Mouse (Mus musculus) hindbrain, embryonic 12.5 days (tissue): ENCODE data around the gene Cbx8. TPM values are rescaled to one million over a fixed set of nuclear protein-coding genes. Genes with fewer than 3 reads are reported as not detected.
A peak's percentile ranks its signal among the peaks of the same experiment; 100 is the strongest.

ENCODE experiments used
- ATAC-seq: fragments of 200-750 bp; cut with Nextera tagmentation; 2 replicates; pipeline ENCODE4 v1.8.0; 2017; ENCODE audit warnings: moderate TSS enrichment; ENCODE audit not compliant: low FRiP score
- H3K27ac ChIP-seq: fragments of 300-500 bp; sonication (generic); 2 replicates; pipeline ENCODE4 v1.5.1; 2016; ENCODE audit warnings: mild to moderate bottlenecking
- H3K27me3 ChIP-seq: fragments of 300-500 bp; sonication (generic); 2 replicates; pipeline ENCODE4 v1.6.1; 2016; ENCODE audit warnings: mild to moderate bottlenecking
- H3K36me3 ChIP-seq: fragments of 300-500 bp; sonication (generic); 2 replicates; pipeline ENCODE4 v1.6.1; 2016; ENCODE audit warnings: mild to moderate bottlenecking
- H3K4me1 ChIP-seq: fragments of 300-500 bp; sonication (generic); 2 replicates; pipeline ENCODE4 v1.6.1; 2016
- H3K4me2 ChIP-seq: fragments of 300-500 bp; sonication (generic); replicated peaks from 2 replicates; pipeline ENCODE4 v1.6.1; 2016; ENCODE audit warnings: mild to moderate bottlenecking
- H3K4me3 ChIP-seq: fragments of 300-500 bp; sonication (generic); 2 replicates; pipeline ENCODE4 v1.5.1; 2016; ENCODE audit warnings: mild to moderate bottlenecking
- H3K9ac ChIP-seq: fragments of 300-500 bp; sonication (generic); 2 replicates; pipeline ENCODE4 v1.6.1; 2016; ENCODE audit warnings: mild to moderate bottlenecking, moderate library complexity
- H3K9me3 ChIP-seq: fragments of 300-500 bp; sonication (generic); replicated peaks from 2 replicates; pipeline ENCODE4 v1.6.1; 2016; ENCODE audit warnings: mild to moderate bottlenecking
- WGBS: fragments of 180-500 bp; shearing (Covaris S2); methylation state at CpG from one replicate; pipeline ENCODE4 v1.1.7; 2016; 5-methylcytosine and 5-hydroxymethylcytosine counted together
- polyA plus RNA-seq: library from polyadenylated mRNA; unstranded; fragments of >200 nt; fragmentation: Nextera tagmentation; extraction: Ambion mirVana; gene quantifications from 2 replicates; pipeline ENCODE4 v1.2.1, GENCODE M21; 2016

The Cbx8 gene
- polyA plus RNA-seq, 1 experiment from 2014 or later = 9.9 TPM

GRCm38 (mm10) chr11:119053257-119053670, 12.5 kb upstream of the Cbx8 start:
- peaks cover 57% of the 10 kb centered on the region for H3K4me1 ChIP-seq

DNA sequence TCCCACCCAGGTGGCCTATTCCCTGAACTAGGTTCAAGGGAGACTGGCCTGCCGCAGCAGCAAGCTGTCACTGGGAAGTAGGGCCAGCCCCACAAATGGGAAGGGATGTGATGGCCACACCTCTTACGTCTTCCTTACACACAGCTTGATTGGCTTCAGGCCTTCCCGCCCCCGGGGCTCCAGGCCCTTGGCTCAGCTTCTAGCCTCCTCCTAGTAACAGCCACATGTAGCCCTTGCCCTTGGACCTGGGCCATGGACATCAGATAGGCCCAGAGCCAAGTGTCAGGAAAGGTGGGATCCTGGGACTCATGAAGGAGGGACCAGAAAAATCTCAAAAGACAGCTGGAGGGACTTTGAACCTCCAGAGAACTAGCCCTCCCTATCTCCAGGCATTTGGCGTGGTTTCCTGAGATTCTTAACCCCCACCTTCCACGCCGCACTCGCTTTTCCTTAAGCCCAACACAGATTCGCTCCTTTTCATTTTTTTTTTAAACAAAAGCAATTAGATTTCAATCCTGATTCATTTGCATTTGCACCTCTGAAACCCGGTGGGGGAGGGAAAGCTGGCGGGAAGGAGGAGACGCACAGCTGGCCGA, 12.0 kb upstream of the Cbx8 start:
- no peak for ATAC-seq
- H3K27ac ChIP-seq = peak overlapping the region; percentile 94
- 2% methylated on average over 13 of the region's 13 CpGs for WGBS
- peak overlapping the region; percentile 94 for H3K4me2 ChIP-seq
- peak overlapping the region; percentile 34 for H3K4me3 ChIP-seq
- H3K9me3 ChIP-seq = no peaks in the 10 kb centered on the region
- H3K36me3 ChIP-seq = no peaks in the 10 kb centered on the region
- peaks cover 57% of the 10 kb centered on the region for H3K4me1 ChIP-seq
- peaks cover 77% of the 10 kb centered on the region for H3K27me3 ChIP-seq
- peak overlapping the region; percentile 63 for H3K9ac ChIP-seq

More at GRCm38 (mm10) chr11:119053257-119053670, 12.5 kb upstream of the Cbx8 start:
- under 1% methylated on average over 41 of the region's 42 CpGs for WGBS
- peak overlapping the region; percentile 94 for H3K4me2 ChIP-seq
- H3K9ac ChIP-seq = peak overlapping the region; percentile 68
- H3K4me3 ChIP-seq = peak overlapping the region; percentile 34
- H3K9me3 ChIP-seq = no peaks in the 10 kb centered on the region
- ATAC-seq = peak; percentile 92
- H3K27ac ChIP-seq = peak overlapping the region; percentile 94
- H3K27me3 ChIP-seq = peaks cover 77% of the 10 kb centered on the region
- no peaks in the 10 kb centered on the region for H3K36me3 ChIP-seq

GRCm38 (mm10) chr11:119051927-119052660, 11.3 kb upstream of the Cbx8 start:
- ATAC-seq = no peak
- peaks cover 57% of the 10 kb centered on the region for H3K4me1 ChIP-seq
- H3K4me2 ChIP-seq = peak overlapping the region; percentile 94; the same call in 1 of the 2 replicates
- H3K9me3 ChIP-seq = no peaks in the 10 kb centered on the region
- peaks cover 77% of the 10 kb centered on the region for H3K27me3 ChIP-seq
- H3K9ac ChIP-seq = peak overlapping the region; percentile 41
- H3K27ac ChIP-seq = peak overlapping the region; percentile 94; the same call in 1 of the 2 replicates
- no peak overlapping the region for H3K4me3 ChIP-seq
- WGBS = 5% methylated on average over 15 of the region's 15 CpGs
- no peaks in the 10 kb centered on the region for H3K36me3 ChIP-seq

GRCm38 (mm10) chr11:119051426-119051825, 10.7 kb upstream of the Cbx8 start:
- Histone ChIP-seq H3K27me3 (peaks cover 84% of the 10 kb centered on the region), H3K27ac (no peak overlapping the region), H3K9ac (no peak overlapping the region), H3K9me3 (no peaks in the 10 kb centered on the region), H3K4me1 (peaks cover 59% of the 10 kb centered on the region), H3K4me2 (no peak overlapping the region), H3K4me3 (no peak overlapping the region), H3K36me3 (no peaks in the 10 kb centered on the region)
- no peak for ATAC-seq

- Histone ChIP-seq H3K4me1 (peaks cover 57% of the 10 kb centered on the region), H3K27me3 (peaks cover 89% of the 10 kb centered on the region), H3K4me3 (no peak overlapping the region), H3K27ac (no peak overlapping the region), H3K36me3 (no peaks in the 10 kb centered on the region), H3K9ac (no peak overlapping the region), H3K9me3 (no peaks in the 10 kb centered on the region), H3K4me2 (no peak overlapping the region)
- 0% methylated on average over 2 of the region's 2 CpGs for WGBS
- no peak for ATAC-seq
These were observed 9.6 kb upstream of the Cbx8 start for GRCm38 (mm10) chr11:119050361-119050760.

DNA sequence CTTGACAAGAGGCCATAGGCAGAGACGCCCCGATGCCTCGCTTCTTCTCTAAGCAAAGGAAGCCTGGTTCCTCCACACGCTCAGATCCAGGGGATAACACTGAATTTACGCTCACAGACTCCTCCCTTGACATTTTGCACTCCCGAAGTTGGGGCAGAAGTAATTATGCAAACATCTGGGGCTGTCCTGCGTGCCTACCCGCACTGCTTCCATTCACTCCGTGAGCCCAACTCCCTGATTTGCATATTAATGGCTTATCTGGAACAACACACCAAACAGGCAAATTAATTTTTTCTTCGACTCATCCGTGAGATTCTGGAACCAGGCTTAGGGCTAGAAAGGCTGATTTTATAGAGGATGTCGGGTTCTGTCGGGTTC, 7.4 kb upstream of the Cbx8 start:
- Histone ChIP-seq H3K27ac (no peak overlapping the region), H3K9me3 (no peaks in the 10 kb centered on the region), H3K4me2 (peak overlapping the region; percentile 67), H3K4me3 (no peak overlapping the region), H3K36me3 (no peaks in the 10 kb centered on the region), H3K4me1 (peaks cover 53% of the 10 kb centered on the region), H3K9ac (no peak overlapping the region), H3K27me3 (peaks cover 97% of the 10 kb centered on the region)
- WGBS = 2% methylated on average over 13 of the region's 13 CpGs
- ATAC-seq = no peak

- Histone ChIP-seq H3K4me1 (peaks cover 52% of the 10 kb centered on the region), H3K4me2 (peak overlapping the region; percentile 67), H3K27me3 (peaks cover 100% of the 10 kb centered on the region), H3K36me3 (no peaks in the 10 kb centered on the region), H3K4me3 (peak overlapping the region; percentile 33; the same call in 1 of the 2 replicates), H3K9me3 (no peaks in the 10 kb centered on the region), H3K9ac (peak overlapping the region; percentile 45), H3K27ac (no peak overlapping the region)
- under 1% methylated on average over 42 of the region's 43 CpGs for WGBS
- 0 out of 2 replicates have a peak, but pooled peaks have one; percentile 15 for ATAC-seq
These were observed 6.7 kb upstream of the Cbx8 start for GRCm38 (mm10) chr11:119047261-119048132.

- WGBS = 2% methylated on average over 39 of the region's 39 CpGs
- peak overlapping the region; percentile 33 for H3K4me3 ChIP-seq
- no peak overlapping the region for H3K27ac ChIP-seq
- H3K9ac ChIP-seq = peak overlapping the region; percentile 45; the same call in 1 of the 2 replicates
- no peak for ATAC-seq
- peaks cover 99% of the 10 kb centered on the region for H3K27me3 ChIP-seq
- no peaks in the 10 kb centered on the region for H3K36me3 ChIP-seq
- no peaks in the 10 kb centered on the region for H3K9me3 ChIP-seq
- peaks cover 52% of the 10 kb centered on the region for H3K4me1 ChIP-seq
- H3K4me2 ChIP-seq = peak overlapping the region; percentile 67
These were observed 6.0 kb upstream of the Cbx8 start for GRCm38 (mm10) chr11:119046601-119047245.

DNA sequence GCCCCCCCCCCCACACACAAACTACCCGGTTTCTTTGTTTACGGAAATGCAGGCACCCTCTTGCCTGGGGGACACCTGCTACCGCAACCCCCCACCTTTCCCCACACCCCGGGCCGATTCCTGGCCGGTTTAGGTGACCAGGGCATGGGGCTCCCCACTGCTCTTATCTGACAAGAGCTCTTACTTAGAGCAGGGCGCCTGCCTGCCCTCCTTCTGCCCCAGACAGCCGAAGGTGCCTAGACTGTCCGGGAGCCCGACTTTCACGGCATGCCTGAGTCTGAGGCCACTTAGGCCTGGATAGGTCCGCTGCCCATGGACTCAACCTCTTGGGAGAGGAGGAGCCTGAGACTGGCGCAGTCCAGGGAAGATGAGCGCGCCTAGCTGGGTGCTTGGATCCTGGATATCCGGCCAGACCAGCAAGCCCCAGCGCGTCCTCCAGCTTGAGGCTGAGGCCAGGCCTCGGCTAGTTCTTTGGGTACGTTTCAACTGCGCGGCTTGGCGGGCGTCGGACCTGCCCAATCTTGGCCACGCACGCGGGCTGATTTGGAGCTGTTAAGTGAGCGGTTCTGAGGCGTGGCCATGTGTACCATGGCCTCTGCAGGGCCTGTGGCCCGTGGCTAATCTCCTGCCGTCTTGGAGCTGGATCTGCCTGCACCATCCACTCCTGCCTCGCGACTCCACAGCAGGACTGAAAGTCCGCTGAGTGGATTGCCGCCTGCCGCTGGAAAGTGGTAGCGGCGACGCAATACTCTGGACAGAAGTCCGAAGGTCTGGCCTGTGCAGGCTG, 4.0 kb upstream of the Cbx8 start:
- WGBS = 1% methylated on average over 41 of the region's 41 CpGs
- H3K9me3 ChIP-seq = no peaks in the 10 kb centered on the region
- H3K27ac ChIP-seq = no peak overlapping the region
- H3K4me3 ChIP-seq = peak overlapping the region; percentile 17
- peaks cover 60% of the 10 kb centered on the region for H3K4me1 ChIP-seq
- peaks cover 84% of the 10 kb centered on the region for H3K27me3 ChIP-seq
- H3K36me3 ChIP-seq = no peaks in the 10 kb centered on the region
- H3K4me2 ChIP-seq = peak overlapping the region; percentile 32
- no peak for ATAC-seq
- no peak overlapping the region; the same call in 1 of the 2 replicates for H3K9ac ChIP-seq

DNA sequence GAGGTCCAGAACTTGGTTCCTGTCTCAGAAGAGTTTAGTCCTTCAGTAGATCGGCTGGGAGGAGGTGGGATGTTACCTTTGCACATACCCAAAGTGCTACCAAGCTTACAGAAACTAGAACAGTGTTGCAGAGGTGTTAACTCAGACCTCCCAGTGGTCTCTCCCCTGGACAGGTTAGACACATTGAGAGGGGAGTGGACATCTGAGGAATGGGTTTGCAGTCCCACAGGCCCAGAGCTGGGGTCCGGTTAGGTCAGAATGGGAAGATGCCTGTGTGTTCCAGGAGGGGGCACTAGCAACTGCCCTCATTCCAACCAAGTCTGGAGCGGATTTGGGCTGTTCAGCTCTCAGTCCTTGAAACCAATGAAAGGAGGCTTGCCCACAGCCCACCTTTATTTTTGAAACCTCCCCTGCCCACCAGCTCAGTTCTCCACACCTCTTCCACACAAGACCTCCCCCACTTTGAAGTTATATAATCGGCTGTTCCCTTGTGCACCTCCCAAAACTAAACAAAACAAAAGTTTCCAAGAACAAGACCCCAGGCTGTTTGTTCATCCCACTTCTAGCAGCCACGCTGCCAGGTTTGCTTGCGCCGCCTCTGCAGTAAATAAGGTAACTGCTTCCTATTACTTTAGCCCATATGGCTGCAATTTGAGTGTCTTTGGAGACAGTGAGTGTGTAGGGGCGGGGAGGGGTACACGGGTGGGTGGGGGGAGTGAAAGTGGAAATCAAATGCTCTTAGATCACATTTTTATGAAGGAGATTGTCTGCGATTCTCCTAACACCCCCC, 3.2 kb upstream of the Cbx8 start:
- no peak overlapping the region for H3K27ac ChIP-seq
- H3K36me3 ChIP-seq = peaks cover 3% of the 10 kb centered on the region; the same call in 1 of the 2 replicates
- no peak overlapping the region for H3K4me3 ChIP-seq
- no peak for ATAC-seq
- H3K9me3 ChIP-seq = no peaks in the 10 kb centered on the region
- H3K4me2 ChIP-seq = peak overlapping the region; percentile 32; the same call in 1 of the 2 replicates
- peaks cover 68% of the 10 kb centered on the region for H3K4me1 ChIP-seq
- H3K9ac ChIP-seq = no peak overlapping the region
- WGBS = 4% methylated on average over 10 of the region's 10 CpGs
- H3K27me3 ChIP-seq = peaks cover 84% of the 10 kb centered on the region

- peaks cover 8% of the 10 kb centered on the region; the same call in 1 of the 2 replicates for H3K36me3 ChIP-seq
- no peak overlapping the region for H3K9ac ChIP-seq
- H3K9me3 ChIP-seq = no peaks in the 10 kb centered on the region
- no peak overlapping the region for H3K27ac ChIP-seq
- no peak overlapping the region for H3K4me3 ChIP-seq
- H3K4me1 ChIP-seq = peaks cover 70% of the 10 kb centered on the region
- no peak for ATAC-seq
- 3% methylated on average over 4 of the region's 4 CpGs for WGBS
- H3K4me2 ChIP-seq = no peak overlapping the region
- H3K27me3 ChIP-seq = peaks cover 84% of the 10 kb centered on the region
These were observed 2.4 kb upstream of the Cbx8 start for GRCm38 (mm10) chr11:119043273-119043540.
